Mouse (Mus musculus): ENCODE results near the gene Nenf. TPM values are rescaled to one million over a fixed set of nuclear protein-coding genes. Genes with fewer than 3 reads are reported as not detected.

Gene Nenf
- polyA plus RNA-seq, 1 experiment from 2014 or later, result 74.3 TPM

- H3K4me2 ChIP-seq (ENCODE audit: low read depth, low read length), result no peak overlapping the region
- H3K36me3 ChIP-seq (replicated peaks; ENCODE audit: control insufficient read depth, insufficient read depth, low read depth, low read length), result no peaks in the 10 kb centered on the region; the same call in 1 of the 2 replicates
- no peak for ATAC-seq (replicated peaks; ENCODE audit: insufficient number of reproducible peaks, low FRiP score, low TSS enrichment, low read depth)
- H3K27ac ChIP-seq (replicated peaks; ENCODE audit: low read depth, low read length), result no peak overlapping the region
- no peak overlapping the region for H3K9ac ChIP-seq (replicated peaks; ENCODE audit: low read length)
- no peak for DNase-seq (ENCODE audit: low spot score)
- H3K27me3 ChIP-seq (ENCODE audit: control insufficient read depth, insufficient read depth, low read length), result no peaks in the 10 kb centered on the region
- no peaks in the 10 kb centered on the region for H3K4me1 ChIP-seq (ENCODE audit: control insufficient read depth, insufficient read depth, low read length)
- no peaks in the 10 kb centered on the region for H3K9me3 ChIP-seq (replicated peaks; ENCODE audit: control insufficient read depth, low read length)
- WGBS, result 90% methylated on average over 8 of the region's 8 CpGs
- no peak overlapping the region for H3K4me3 ChIP-seq (ENCODE audit: low read depth, low read length)
Observed at GRCm38 (mm10) chr1:191328019-191328441, 10.0 kb upstream of the Nenf start.

- DNase-seq (ENCODE audit: low spot score) (no peak), ATAC-seq (replicated peaks; ENCODE audit: insufficient number of reproducible peaks, low FRiP score, low TSS enrichment, low read depth) (no peak)
- Histone ChIP-seq H3K4me2 (ENCODE audit: low read depth, low read length) (no peak overlapping the region), H3K27ac (replicated peaks; ENCODE audit: low read depth, low read length) (no peak overlapping the region), H3K4me3 (ENCODE audit: low read depth, low read length) (no peak overlapping the region), H3K4me1 (ENCODE audit: control insufficient read depth, insufficient read depth, low read length) (no peaks in the 10 kb centered on the region), H3K36me3 (replicated peaks; ENCODE audit: control insufficient read depth, insufficient read depth, low read depth, low read length) (no peaks in the 10 kb centered on the region; the same call in 1 of the 2 replicates), H3K27me3 (ENCODE audit: control insufficient read depth, insufficient read depth, low read length) (no peaks in the 10 kb centered on the region), H3K9me3 (replicated peaks; ENCODE audit: control insufficient read depth, low read length) (no peaks in the 10 kb centered on the region), H3K9ac (replicated peaks; ENCODE audit: low read length) (no peak overlapping the region)
- 82% methylated on average over 8 of the region's 8 CpGs for WGBS
Observed at GRCm38 (mm10) chr1:191327258-191327657, 9.3 kb upstream of the Nenf start.

- Histone ChIP-seq H3K27me3 (ENCODE audit: control insufficient read depth, insufficient read depth, low read length) (no peaks in the 10 kb centered on the region), H3K27ac (replicated peaks; ENCODE audit: low read depth, low read length) (0 out of 2 replicates have a peak overlapping the region, but pooled peaks have one; percentile 41), H3K9me3 (replicated peaks; ENCODE audit: control insufficient read depth, low read length) (no peaks in the 10 kb centered on the region), H3K36me3 (replicated peaks; ENCODE audit: control insufficient read depth, insufficient read depth, low read depth, low read length) (no peaks in the 10 kb centered on the region), H3K4me3 (ENCODE audit: low read depth, low read length) (peak overlapping the region; percentile 88), H3K9ac (replicated peaks; ENCODE audit: low read length) (peak overlapping the region; percentile 86), H3K4me2 (ENCODE audit: low read depth, low read length) (peak overlapping the region; percentile 95), H3K4me1 (ENCODE audit: control insufficient read depth, insufficient read depth, low read length) (no peaks in the 10 kb centered on the region)
- DNase-seq (ENCODE audit: low spot score), result peak; percentile 49
- WGBS, result 2% methylated on average over 28 of the region's 35 CpGs
- peak; percentile 58; the same call in 1 of the 2 replicates for ATAC-seq (replicated peaks; ENCODE audit: insufficient number of reproducible peaks, low FRiP score, low TSS enrichment, low read depth)
Observed at GRCm38 (mm10) chr1:191326233-191326882, 8.4 kb upstream of the Nenf start.

- H3K27ac ChIP-seq (replicated peaks; ENCODE audit: low read depth, low read length), result 0 out of 2 replicates have a peak within 1 kb of the TSS, but pooled peaks have one; percentile 41
- no peaks in the 10 kb centered on the region for H3K9me3 ChIP-seq (replicated peaks; ENCODE audit: control insufficient read depth, low read length)
- peak within 1 kb of the TSS; percentile 86 for H3K9ac ChIP-seq (replicated peaks; ENCODE audit: low read length)
- H3K4me1 ChIP-seq (ENCODE audit: control insufficient read depth, insufficient read depth, low read length), result no peaks in the 10 kb centered on the region
- DNase-seq (ENCODE audit: low spot score), result peak; percentile 98
- no peaks in the 10 kb centered on the region for H3K27me3 ChIP-seq (ENCODE audit: control insufficient read depth, insufficient read depth, low read length)
- under 1% methylated on average over 41 of the region's 42 CpGs for WGBS
- peak; percentile 92 for ATAC-seq (replicated peaks; ENCODE audit: insufficient number of reproducible peaks, low FRiP score, low TSS enrichment, low read depth)
- H3K4me2 ChIP-seq (ENCODE audit: low read depth, low read length), result peak within 1 kb of the TSS; percentile 95
- H3K4me3 ChIP-seq (ENCODE audit: low read depth, low read length), result peak within 1 kb of the TSS; percentile 88
- no peaks in the 10 kb centered on the region for H3K36me3 ChIP-seq (replicated peaks; ENCODE audit: control insufficient read depth, insufficient read depth, low read depth, low read length)
Observed at GRCm38 (mm10) chr1:191325726-191326232, 7.8 kb upstream of the Nenf start, which contains the start of gene Tmem206. Gene Tmem206 (plus strand): TSS chr1:191325912.

- Histone ChIP-seq H3K4me3 (ENCODE audit: low read depth, low read length) (no peak overlapping the region), H3K4me1 (ENCODE audit: control insufficient read depth, insufficient read depth, low read length) (no peaks in the 10 kb centered on the region), H3K4me2 (ENCODE audit: low read depth, low read length) (no peak overlapping the region), H3K27ac (replicated peaks; ENCODE audit: low read depth, low read length) (no peak overlapping the region), H3K36me3 (replicated peaks; ENCODE audit: control insufficient read depth, insufficient read depth, low read depth, low read length) (no peaks in the 10 kb centered on the region), H3K27me3 (ENCODE audit: control insufficient read depth, insufficient read depth, low read length) (no peaks in the 10 kb centered on the region), H3K9ac (replicated peaks; ENCODE audit: low read length) (peak overlapping the region; percentile 47), H3K9me3 (replicated peaks; ENCODE audit: control insufficient read depth, low read length) (no peaks in the 10 kb centered on the region)
- ATAC-seq (replicated peaks; ENCODE audit: insufficient number of reproducible peaks, low FRiP score, low TSS enrichment, low read depth), result no peak; the same call in 1 of the 2 replicates
- 85% methylated on average over 7 of the region's 7 CpGs for WGBS
- no peak for DNase-seq (ENCODE audit: low spot score)
Observed at GRCm38 (mm10) chr1:191324733-191325590, 7.0 kb upstream of the Nenf start.

- Histone ChIP-seq H3K9me3 (replicated peaks; ENCODE audit: control insufficient read depth, low read length) (no peaks in the 10 kb centered on the region), H3K27ac (replicated peaks; ENCODE audit: low read depth, low read length) (no peak overlapping the region), H3K27me3 (ENCODE audit: control insufficient read depth, insufficient read depth, low read length) (no peaks in the 10 kb centered on the region), H3K4me3 (ENCODE audit: low read depth, low read length) (no peak overlapping the region), H3K4me2 (ENCODE audit: low read depth, low read length) (no peak overlapping the region), H3K36me3 (replicated peaks; ENCODE audit: control insufficient read depth, insufficient read depth, low read depth, low read length) (no peaks in the 10 kb centered on the region), H3K9ac (replicated peaks; ENCODE audit: low read length) (no peak overlapping the region), H3K4me1 (ENCODE audit: control insufficient read depth, insufficient read depth, low read length) (no peaks in the 10 kb centered on the region)
- ATAC-seq (replicated peaks; ENCODE audit: insufficient number of reproducible peaks, low FRiP score, low TSS enrichment, low read depth) (no peak), DNase-seq (ENCODE audit: low spot score) (no peak)
- WGBS, result 85% methylated on average over 3 of the region's 3 CpGs
Observed at GRCm38 (mm10) chr1:191323381-191323780, 5.4 kb upstream of the Nenf start.

GRCm38 (mm10) chr1:191318686-191319085, 692 bp upstream of the Nenf start:
- H3K9ac ChIP-seq (replicated peaks; ENCODE audit: low read length), result no peak overlapping the region
- H3K4me3 ChIP-seq (ENCODE audit: low read depth, low read length), result no peak overlapping the region
- H3K9me3 ChIP-seq (replicated peaks; ENCODE audit: control insufficient read depth, low read length), result no peaks in the 10 kb centered on the region
- H3K27ac ChIP-seq (replicated peaks; ENCODE audit: low read depth, low read length), result no peak overlapping the region
- WGBS, result 73% methylated on average over 4 of the region's 5 CpGs
- no peak overlapping the region for H3K4me2 ChIP-seq (ENCODE audit: low read depth, low read length)
- DNase-seq (ENCODE audit: low spot score) (no peak), ATAC-seq (replicated peaks; ENCODE audit: insufficient number of reproducible peaks, low FRiP score, low TSS enrichment, low read depth) (no peak)
- no peaks in the 10 kb centered on the region for H3K36me3 ChIP-seq (replicated peaks; ENCODE audit: control insufficient read depth, insufficient read depth, low read depth, low read length)
- no peaks in the 10 kb centered on the region; the same call in 1 of the 2 replicates for H3K4me1 ChIP-seq (ENCODE audit: control insufficient read depth, insufficient read depth, low read length)
- H3K27me3 ChIP-seq (ENCODE audit: control insufficient read depth, insufficient read depth, low read length), result no peaks in the 10 kb centered on the region
